Mouse (Mus musculus) liver, embryonic 14.5 days (tissue): ENCODE measurements at regions not wholly inside any gene's neighbourhood (a gene's known extent, or its start where the extent isn't known, plus 50 kb on each side); places are given as distances from the start of the nearest gene placed in this dataset.
A peak's percentile ranks its signal among the peaks of the same experiment; 100 is the strongest.

ENCODE experiments used
- ATAC-seq: fragments of 200-750 bp; cut with Nextera tagmentation; 2 replicates; pipeline ENCODE4 v1.8.0; 2017; ENCODE audit warnings: moderate number of reproducible peaks, mild to moderate bottlenecking, moderate library complexity; ENCODE audit not compliant: insufficient read depth
- DNase-seq, 3 experiments: peaks; one replicate each; pipeline ENCODE4 v3.0.0-alpha.2; 2012 to 2013; ENCODE audit warnings: low read depth in 3 of 3, low spot score in 3 of 3
- H3K27ac ChIP-seq: fragments of 300-500 bp; sonication (generic); 2 replicates; pipeline ENCODE4 v1.5.1; 2014; ENCODE audit warnings: moderate library complexity, mild to moderate bottlenecking, control low read depth, inconsistent platforms
- H3K27me3 ChIP-seq: fragments of 300-500 bp; sonication (generic); 2 replicates; pipeline ENCODE4 v1.6.1; 2014; ENCODE audit warnings: mild to moderate bottlenecking, low read length, moderate library complexity; ENCODE audit not compliant: control insufficient read depth, insufficient read depth
- H3K36me3 ChIP-seq: fragments of 300-500 bp; sonication (generic); replicated peaks from 2 replicates; pipeline ENCODE4 v1.6.1; 2014; ENCODE audit warnings: low read depth; ENCODE audit not compliant: control insufficient read depth, insufficient read depth
- H3K4me1 ChIP-seq, 2 experiments: fragments of 200-500 bp in 1 of 2; fragments of 300-500 bp in 1 of 2; sonication (generic) in 1 of 2; replicated peaks; 2 replicates each; pipeline ENCODE4 v1.6.1; 2012 to 2014; ENCODE audit warnings: antibody characterized with exemption in 1 of 2, inconsistent platforms in 1 of 2, low read length in 1 of 2; ENCODE audit not compliant: control insufficient read depth in 2 of 2, insufficient read depth in 2 of 2
- H3K4me2 ChIP-seq: fragments of 300-500 bp; sonication (generic); 2 replicates; pipeline ENCODE4 v1.6.1; 2014; ENCODE audit warnings: low read depth, mild to moderate bottlenecking, control low read depth, moderate library complexity
- H3K4me3 ChIP-seq, 2 experiments: fragments of 200-500 bp in 1 of 2; fragments of 300-500 bp in 1 of 2; sonication (generic) in 1 of 2; 2 replicates each; pipeline ENCODE4 v1.5.1; 2012 to 2014; ENCODE audit warnings: low read depth in 2 of 2, low read length in 2 of 2, mild to moderate bottlenecking in 2 of 2, control low read depth in 1 of 2, inconsistent platforms in 1 of 2, moderate library complexity in 1 of 2; ENCODE audit not compliant: insufficient read depth in 1 of 2
- H3K9ac ChIP-seq: fragments of 300-500 bp; sonication (generic); replicated peaks from 2 replicates; pipeline ENCODE4 v1.6.1; 2014; ENCODE audit warnings: mild to moderate bottlenecking, control low read depth, moderate library complexity
- H3K9me3 ChIP-seq: fragments of 300-500 bp; sonication (generic); 2 replicates; pipeline ENCODE4 v1.6.1; 2016; ENCODE audit warnings: low read length, mixed read lengths; ENCODE audit not compliant: control insufficient read depth
- CTCF ChIP-seq: IDR thresholded peaks from 2 replicates; pipeline ENCODE4 v1.5.1; 2016; ENCODE audit warnings: antibody characterized with exemption, low read depth, control low read depth
- EP300 ChIP-seq: IDR thresholded peaks from 2 replicates; pipeline ENCODE4 v1.6.1; 2016; ENCODE audit warnings: antibody characterized with exemption, low read depth
- WGBS: fragments of 180-500 bp; shearing (Covaris S2); extraction: QIAGEN DNeasy Blood & Tissue Kit; methylation state at CpG from one replicate; pipeline ENCODE4 v1.1.7; 2014; ENCODE audit not compliant: insufficient replicate concordance; 5-methylcytosine and 5-hydroxymethylcytosine counted together

DNA sequence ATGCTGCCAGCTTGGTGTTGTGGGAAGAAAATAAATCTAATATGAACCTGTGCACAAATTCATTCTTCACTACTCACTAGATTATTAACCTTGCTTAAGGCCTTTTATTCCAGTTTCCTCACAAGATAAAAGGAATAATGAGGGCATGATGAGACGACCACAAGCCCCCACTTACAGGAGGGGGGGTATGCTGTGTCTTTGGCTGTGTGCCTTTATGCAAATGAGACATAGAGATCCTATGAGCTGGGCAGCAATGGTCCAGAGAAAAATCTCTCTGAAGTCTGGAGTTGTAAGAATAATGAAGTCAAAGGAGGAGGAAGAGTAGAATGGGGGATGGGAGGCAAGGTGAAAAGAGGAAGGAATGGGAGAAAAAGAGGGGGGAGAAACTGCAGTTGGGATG lies 392.2 kb upstream of the Plxna2 start:
- Histone ChIP-seq H3K27ac (no peak overlapping the region), H3K4me1 (no peaks in the 10 kb centered on the region), H3K9ac (no peak overlapping the region), H3K27me3 (no peaks in the 10 kb centered on the region), H3K9me3 (no peaks in the 10 kb centered on the region), H3K36me3 (no peaks in the 10 kb centered on the region), H3K4me3 (no peak overlapping the region), H3K4me2 (no peak overlapping the region)
- DNase-seq = no peak
- no peak for TF ChIP-seq CTCF
- TF ChIP-seq EP300 = no peak
- 24% methylated on average over 1 of the region's 1 CpGs for WGBS
- no peak for ATAC-seq

DNA sequence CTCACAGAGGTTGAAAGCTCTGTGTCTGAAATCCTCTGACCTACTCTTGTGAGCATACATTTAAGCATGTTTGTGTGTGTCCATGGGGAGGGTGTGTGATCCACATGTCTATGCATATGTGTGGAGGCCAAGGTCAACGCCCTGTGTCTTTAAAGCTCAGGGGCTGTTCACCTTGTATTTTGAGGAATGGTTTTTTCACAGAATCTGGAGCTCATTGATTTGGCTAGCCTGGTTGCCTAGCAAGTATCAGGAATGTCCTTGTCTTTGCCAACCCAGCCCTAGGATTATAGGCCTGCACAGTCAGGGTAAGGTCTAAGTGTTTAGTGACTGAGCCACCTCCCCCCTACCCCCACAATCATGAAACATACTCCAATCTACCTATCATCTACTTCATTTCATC lies 394.0 kb upstream of the Plxna2 start:
- Histone ChIP-seq H3K9me3 (no peaks in the 10 kb centered on the region), H3K36me3 (no peaks in the 10 kb centered on the region), H3K4me1 (no peaks in the 10 kb centered on the region), H3K9ac (no peak overlapping the region), H3K27me3 (no peaks in the 10 kb centered on the region), H3K4me2 (no peak overlapping the region), H3K4me3 (no peak overlapping the region), H3K27ac (no peak overlapping the region)
- no peak for TF ChIP-seq EP300
- no peak for TF ChIP-seq CTCF
- 59% methylated on average over 1 of the region's 1 CpGs for WGBS
- no peak for ATAC-seq
- no peak for DNase-seq

DNA sequence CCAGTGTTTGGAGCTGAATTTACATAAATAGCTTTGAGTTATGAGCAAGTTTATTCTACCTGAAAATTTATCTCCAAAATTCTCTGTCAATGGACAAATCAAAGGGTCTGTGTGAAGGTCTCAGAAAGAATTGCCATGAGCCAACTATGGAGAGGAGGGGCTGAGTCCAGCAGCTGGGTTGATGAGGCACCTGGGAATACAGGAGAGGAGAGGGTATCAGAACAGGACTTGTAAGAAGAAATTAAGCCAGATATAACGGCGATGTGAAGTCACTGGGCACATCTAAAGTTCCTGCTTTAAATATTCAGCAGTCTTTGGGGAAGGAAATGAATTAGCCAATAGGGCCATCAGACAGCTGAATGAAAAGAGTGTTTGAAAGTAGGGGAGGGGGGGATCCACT lies 394.4 kb upstream of the Plxna2 start:
- H3K9me3 ChIP-seq = no peaks in the 10 kb centered on the region
- no peak overlapping the region for H3K4me3 ChIP-seq
- no peaks in the 10 kb centered on the region for H3K36me3 ChIP-seq
- H3K9ac ChIP-seq = no peak overlapping the region
- ATAC-seq = no peak
- H3K27me3 ChIP-seq = no peaks in the 10 kb centered on the region
- no peak overlapping the region for H3K4me2 ChIP-seq
- WGBS = 24% methylated on average over 2 of the region's 2 CpGs
- H3K4me1 ChIP-seq = no peaks in the 10 kb centered on the region
- TF ChIP-seq EP300 (no peak), CTCF (no peak)
- DNase-seq = no peak
- H3K27ac ChIP-seq = no peak overlapping the region

DNA sequence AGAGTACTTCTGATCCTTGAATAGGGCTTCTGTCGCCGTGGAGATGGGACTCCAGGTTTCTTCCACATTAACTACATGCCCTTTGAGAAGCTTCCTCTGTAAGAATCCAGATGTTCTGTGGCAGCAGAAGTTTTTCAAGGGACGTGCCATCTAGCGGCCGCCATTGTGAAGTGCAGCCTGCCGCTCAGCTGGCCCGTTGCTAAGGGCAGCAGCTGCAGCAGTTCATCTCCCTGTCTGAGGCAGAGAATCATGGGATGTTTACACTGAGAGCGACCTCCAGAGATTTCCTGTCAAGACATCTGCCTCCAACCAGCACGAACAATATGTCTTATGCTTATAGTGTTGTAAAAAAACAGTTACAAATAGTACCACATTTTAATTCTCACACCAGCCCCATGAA lies 395.0 kb upstream of the Plxna2 start:
- peak; percentile 36; the same call in 1 of the 2 replicates for ATAC-seq
- Histone ChIP-seq H3K27me3 (no peaks in the 10 kb centered on the region), H3K9ac (no peak overlapping the region), H3K4me3 (no peak overlapping the region), H3K9me3 (no peaks in the 10 kb centered on the region), H3K27ac (no peak overlapping the region), H3K4me2 (no peak overlapping the region), H3K4me1 (no peaks in the 10 kb centered on the region), H3K36me3 (no peaks in the 10 kb centered on the region)
- TF ChIP-seq EP300 = no peak
- peak; percentile 86 for TF ChIP-seq CTCF
- WGBS = 1% methylated on average over 9 of the region's 9 CpGs
- DNase-seq = peak in 1 of 3 experiments; percentile 2

DNA sequence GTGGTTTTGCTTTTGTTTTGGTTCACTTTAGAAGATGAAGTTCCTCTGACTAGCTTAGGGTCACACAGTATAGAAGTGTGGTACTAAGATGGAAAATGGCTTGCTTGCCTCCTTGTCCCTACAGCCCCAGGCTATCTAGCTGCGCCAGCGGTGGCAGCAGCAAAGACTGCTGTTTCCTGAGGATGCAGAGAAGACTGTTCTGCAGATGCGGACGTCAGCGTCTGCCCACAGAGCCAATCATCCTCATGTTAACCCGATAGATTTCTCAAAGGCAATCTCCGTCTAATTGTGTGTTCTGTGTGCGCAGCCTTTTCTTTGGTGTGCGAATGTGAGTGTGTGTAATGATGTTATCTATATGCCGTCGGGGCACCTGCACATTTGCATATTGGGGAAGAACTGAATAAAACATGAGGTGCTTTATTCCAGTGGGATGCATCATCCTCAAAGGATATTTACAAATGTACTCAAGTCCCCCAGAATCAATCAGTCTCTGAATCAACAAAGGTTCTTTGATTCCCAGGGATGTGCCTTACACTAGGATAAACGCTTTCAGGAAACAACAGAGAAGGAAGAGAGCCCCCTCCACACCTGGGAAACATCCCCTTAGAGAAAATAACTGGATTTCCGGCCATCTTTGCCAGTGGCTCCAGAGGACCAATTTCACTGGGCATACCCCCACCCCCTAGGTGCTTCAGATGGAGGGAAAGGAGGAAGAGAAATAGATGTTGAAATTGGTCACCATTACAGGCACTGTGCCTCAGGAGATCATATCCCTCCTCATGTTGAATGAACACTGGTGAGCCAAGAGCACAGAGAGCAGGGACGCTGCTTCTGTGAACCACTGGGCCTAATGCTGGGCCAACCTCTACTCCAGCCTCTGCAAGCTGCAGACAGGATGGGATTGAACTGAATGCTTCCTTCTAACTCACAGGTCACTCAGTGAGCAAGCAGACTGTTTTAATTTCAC lies 409.7 kb upstream of the Plxna2 start:
- H3K4me2 ChIP-seq = no peak overlapping the region
- no peak for TF ChIP-seq CTCF
- TF ChIP-seq EP300 = no peak
- no peak overlapping the region for H3K27ac ChIP-seq
- 45% methylated on average over 14 of the region's 14 CpGs for WGBS
- DNase-seq (no peak), ATAC-seq (no peak)
- H3K9me3 ChIP-seq = no peaks in the 10 kb centered on the region
- no peak overlapping the region for H3K9ac ChIP-seq
- H3K4me3 ChIP-seq = no peak overlapping the region
- H3K27me3 ChIP-seq = no peaks in the 10 kb centered on the region
- H3K4me1 ChIP-seq = no peaks in the 10 kb centered on the region
- H3K36me3 ChIP-seq = no peaks in the 10 kb centered on the region
